Mouse (Mus musculus): ENCODE measurements at regions not wholly inside any gene's neighbourhood (a gene's known extent, or its start where the extent isn't known, plus 50 kb on each side); places are given as distances from the start of the nearest gene placed in this dataset.
A peak's percentile ranks its signal among the peaks of the same experiment; 100 is the strongest.

- no peak for DNase-seq (ENCODE audit: low spot score in 2 of 2)
Observed at GRCm38 (mm10) chr2:75451846-75452267, 207.2 kb upstream of the Hnrnpa3 start.

GRCm38 (mm10) chr2:75452274-75453148, 206.6 kb upstream of the Hnrnpa3 start:
- DNase-seq (ENCODE audit: low spot score in 2 of 2): no peak

- DNase-seq (ENCODE audit: low spot score in 2 of 2): no peak
Observed at GRCm38 (mm10) chr2:75455481-75455880, 203.6 kb upstream of the Hnrnpa3 start.

GRCm38 (mm10) chr2:75456272-75456671, 202.8 kb upstream of the Hnrnpa3 start:
- no peak for DNase-seq (ENCODE audit: low spot score in 2 of 2)

GRCm38 (mm10) chr2:75457423-75457822, 201.6 kb upstream of the Hnrnpa3 start:
- DNase-seq (ENCODE audit: low spot score in 2 of 2): no peak

GRCm38 (mm10) chr2:75458898-75459297, 200.2 kb upstream of the Hnrnpa3 start:
- DNase-seq (ENCODE audit: low spot score in 2 of 2): no peak

- DNase-seq (ENCODE audit: low spot score in 2 of 2): no peak
Observed at GRCm38 (mm10) chr2:75460419-75460818, 198.6 kb upstream of the Hnrnpa3 start.

- no peak for DNase-seq (ENCODE audit: low spot score in 2 of 2)
Observed at GRCm38 (mm10) chr2:75461019-75461418, 198.0 kb upstream of the Hnrnpa3 start.

GRCm38 (mm10) chr2:75461421-75461991, 197.6 kb upstream of the Hnrnpa3 start:
- DNase-seq (ENCODE audit: low spot score in 2 of 2): no peak

GRCm38 (mm10) chr2:75462030-75462671, 196.9 kb upstream of the Hnrnpa3 start:
- DNase-seq (ENCODE audit: low spot score in 2 of 2): no peak

GRCm38 (mm10) chr2:75463091-75463490, 196.0 kb upstream of the Hnrnpa3 start:
- DNase-seq (ENCODE audit: low spot score in 2 of 2): no peak

- no peak for DNase-seq (ENCODE audit: low spot score in 2 of 2)
Observed at GRCm38 (mm10) chr2:75464429-75464828, 194.6 kb upstream of the Hnrnpa3 start.

GRCm38 (mm10) chr2:75468851-75469250, 190.2 kb upstream of the Hnrnpa3 start:
- no peak for DNase-seq (ENCODE audit: low spot score in 2 of 2)

- peak in 1 of 2 experiments; percentile 17 for DNase-seq (ENCODE audit: low spot score in 2 of 2)
Observed at GRCm38 (mm10) chr2:75469958-75470687, 188.9 kb upstream of the Hnrnpa3 start.

GRCm38 (mm10) chr2:75470688-75471054, 188.4 kb upstream of the Hnrnpa3 start:
- DNase-seq (ENCODE audit: low spot score in 2 of 2): no peak

- DNase-seq (ENCODE audit: low spot score in 2 of 2): no peak
Observed at GRCm38 (mm10) chr2:75472489-75472888, 186.6 kb upstream of the Hnrnpa3 start.

GRCm38 (mm10) chr2:75474509-75474908, 184.6 kb upstream of the Hnrnpa3 start:
- DNase-seq (ENCODE audit: low spot score in 2 of 2): no peak

GRCm38 (mm10) chr2:75476350-75476749, 182.7 kb upstream of the Hnrnpa3 start:
- no peak for DNase-seq (ENCODE audit: low spot score in 2 of 2)

- DNase-seq (ENCODE audit: low spot score in 2 of 2): no peak
Observed at GRCm38 (mm10) chr2:75477076-75477475, 182.0 kb upstream of the Hnrnpa3 start.

- DNase-seq (ENCODE audit: low spot score in 2 of 2): no peak
Observed at GRCm38 (mm10) chr2:75479546-75479945, 179.5 kb upstream of the Hnrnpa3 start.

GRCm38 (mm10) chr2:75481863-75482262, 177.2 kb upstream of the Hnrnpa3 start:
- no peak for DNase-seq (ENCODE audit: low spot score in 2 of 2)

- no peak for DNase-seq (ENCODE audit: low spot score in 2 of 2)
Observed at GRCm38 (mm10) chr2:75482484-75482883, 176.6 kb upstream of the Hnrnpa3 start.

Measured in frontal cortex, postnatal 25 days (tissue).